Mouse (Mus musculus): ENCODE results near the gene Prkg1.

Prkg1 gene

DNA sequence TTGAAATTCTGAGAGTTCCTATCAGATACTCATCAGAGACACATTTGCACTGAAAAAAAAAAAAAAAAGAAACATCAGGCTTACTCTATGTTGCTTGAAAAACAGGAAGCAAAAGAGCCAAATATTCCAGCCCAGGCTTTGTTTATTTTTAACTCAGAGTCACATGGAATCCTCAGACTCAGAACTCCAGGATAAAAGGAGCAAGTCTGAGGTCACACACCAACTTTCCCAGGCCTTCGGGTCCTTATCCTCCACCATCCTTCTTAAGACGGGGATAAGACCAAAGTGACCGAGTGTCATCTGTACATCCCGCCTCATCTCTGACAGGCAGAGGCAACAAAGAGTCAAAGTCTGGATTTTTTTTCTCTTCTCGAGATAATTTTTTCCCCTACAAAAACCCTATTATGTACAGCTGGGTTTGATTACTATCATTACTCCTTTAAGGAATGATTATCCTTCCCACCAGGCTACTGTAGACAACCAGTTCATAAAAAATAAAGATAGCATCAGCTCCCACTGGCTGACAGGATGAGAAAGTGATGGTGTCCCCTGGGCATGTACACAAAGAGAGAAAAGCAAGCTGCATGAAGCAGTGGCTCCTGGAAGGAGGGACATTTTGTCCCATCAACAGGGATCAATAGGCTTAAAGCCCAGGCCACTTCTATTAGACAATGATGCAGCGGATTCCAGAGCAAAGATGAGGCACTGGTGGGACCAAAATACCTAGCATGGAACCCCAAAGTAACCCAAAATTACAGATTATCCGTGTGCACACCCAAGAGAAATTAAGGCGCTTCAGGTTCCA is 21.4 kb downstream of the Prkg1 start:
- DNase-seq: no peak

GRCm38 (mm10) chr19:31714900-31715299 is 49.9 kb downstream of the Prkg1 start:
- no peak for DNase-seq

DNA sequence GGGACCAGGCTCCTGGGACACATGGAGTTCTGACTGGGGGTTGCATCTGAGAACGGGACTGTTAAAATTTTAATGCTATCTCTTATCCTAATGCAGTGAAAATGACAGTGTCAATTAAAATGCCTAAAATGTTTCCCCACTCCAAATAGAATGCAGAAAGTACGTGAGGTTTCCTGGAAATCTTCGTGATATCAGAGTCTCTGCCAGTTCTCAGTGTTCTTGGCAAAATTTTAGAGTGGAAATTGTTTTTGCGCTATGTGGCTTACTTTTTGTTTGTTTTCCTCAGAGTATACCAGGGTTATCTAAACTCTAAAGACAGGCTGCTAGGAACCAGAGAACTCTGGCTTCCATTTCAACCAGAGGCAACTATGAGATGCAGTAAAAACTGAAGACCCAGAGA is 50.4 kb downstream of the Prkg1 start:
- DNase-seq: no peak

DNA sequence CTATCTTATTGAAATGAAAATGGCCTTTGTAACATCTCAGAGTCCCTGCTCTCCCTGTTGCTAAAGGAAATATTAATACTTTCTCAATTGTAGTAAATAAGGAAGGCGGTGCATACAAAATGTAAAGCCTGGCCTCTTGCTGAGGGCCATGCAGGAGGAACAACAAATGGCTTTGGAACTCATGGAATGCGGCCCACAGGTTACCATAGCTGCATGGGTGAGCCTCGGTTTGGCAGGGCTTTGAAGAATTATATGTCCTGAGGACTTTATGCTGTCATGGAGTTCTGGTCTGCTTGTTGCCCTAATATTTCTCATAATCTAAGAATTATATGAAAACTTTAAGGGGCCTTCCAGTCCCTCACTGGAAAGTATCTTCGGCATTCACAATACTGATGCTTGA is 51.5 kb downstream of the Prkg1 start:
- no peak for DNase-seq

GRCm38 (mm10) chr19:31710336-31710735 is 54.5 kb downstream of the Prkg1 start:
- DNase-seq: no peak

DNA sequence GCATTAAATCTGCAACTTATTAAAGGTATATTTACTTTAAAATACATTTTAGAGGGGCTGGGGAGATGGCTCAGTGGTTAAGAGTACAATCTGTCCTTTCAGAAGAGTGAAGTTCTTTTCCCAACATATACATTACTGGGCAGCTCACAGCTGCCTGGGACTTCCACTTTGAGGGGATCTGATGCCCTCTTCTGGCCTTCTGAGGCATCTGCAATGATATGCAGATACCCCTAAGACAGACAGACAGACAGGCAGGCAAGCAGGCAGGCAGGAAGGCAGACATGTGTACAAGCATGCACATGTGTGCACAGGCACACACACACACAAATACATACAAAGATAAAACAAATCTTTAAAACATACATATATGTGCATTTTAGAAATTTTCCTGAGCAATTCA is 60.8 kb downstream of the Prkg1 start:
- DNase-seq: no peak

DNA sequence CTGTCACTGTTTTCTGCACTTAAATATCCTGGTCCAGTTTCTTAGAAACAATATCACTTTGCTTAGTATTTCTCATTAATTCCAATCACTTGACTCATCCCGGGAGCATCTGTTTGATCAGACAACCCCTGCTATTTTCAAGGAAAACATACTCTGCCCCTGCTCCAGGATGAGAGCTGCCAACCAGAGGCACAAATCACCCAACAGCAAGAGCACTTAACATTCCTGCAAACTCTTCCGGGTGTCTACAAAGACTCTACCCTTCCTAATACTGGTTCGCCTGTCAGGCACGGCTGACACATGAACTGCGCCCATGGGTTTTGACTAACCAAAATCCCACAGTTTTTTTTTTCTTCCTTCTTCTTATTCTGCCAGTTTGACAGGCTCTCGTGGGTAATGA is 65.9 kb downstream of the Prkg1 start:
- DNase-seq: no peak

- DNase-seq: peak; percentile 52
Measured at GRCm38 (mm10) chr19:31680821-31681220, 84.0 kb downstream of the Prkg1 start.

GRCm38 (mm10) chr19:31678324-31678723 is 86.5 kb downstream of the Prkg1 start:
- DNase-seq: peak; percentile 43

DNA sequence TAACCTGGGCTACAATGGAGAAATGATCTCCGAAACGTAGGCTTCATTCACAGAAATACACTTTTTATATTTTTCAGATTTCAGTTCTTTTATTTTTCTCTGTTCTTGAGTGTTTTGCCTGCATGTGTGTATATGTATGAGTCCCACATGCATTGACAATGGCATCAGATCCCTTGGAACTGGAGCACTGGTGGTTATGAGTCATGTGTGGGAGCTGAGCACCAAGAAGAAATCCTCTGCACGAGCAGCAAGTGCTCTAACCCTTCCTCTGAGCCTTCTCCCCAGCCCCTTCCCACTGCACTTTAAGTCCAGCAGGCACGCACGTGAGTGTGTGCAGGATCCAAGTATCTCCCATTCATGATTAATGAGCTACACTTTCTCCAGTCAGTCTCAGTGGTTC is 93.1 kb downstream of the Prkg1 start:
- DNase-seq: no peak

DNA sequence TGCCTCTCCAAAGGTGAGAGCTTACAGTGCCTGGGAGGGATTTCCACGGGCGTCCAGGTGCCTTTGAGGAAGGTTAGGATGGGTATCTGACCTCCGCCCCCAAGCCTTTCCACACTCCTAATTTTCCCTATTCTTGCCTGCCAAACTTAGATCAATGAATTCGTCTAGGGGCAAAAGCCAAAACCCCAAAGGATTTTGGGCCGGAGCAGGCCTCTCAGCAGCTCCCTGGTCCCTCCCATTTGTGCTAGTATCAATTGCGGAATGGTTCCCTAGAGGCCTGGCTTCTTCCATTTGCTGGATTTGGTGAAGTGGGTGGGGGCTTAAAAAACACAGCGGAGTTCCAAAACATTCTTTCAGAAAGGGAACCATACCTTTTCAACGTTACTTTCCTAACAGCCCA is 99.8 kb downstream of the Prkg1 start:
- peak; percentile 26 for DNase-seq

DNA sequence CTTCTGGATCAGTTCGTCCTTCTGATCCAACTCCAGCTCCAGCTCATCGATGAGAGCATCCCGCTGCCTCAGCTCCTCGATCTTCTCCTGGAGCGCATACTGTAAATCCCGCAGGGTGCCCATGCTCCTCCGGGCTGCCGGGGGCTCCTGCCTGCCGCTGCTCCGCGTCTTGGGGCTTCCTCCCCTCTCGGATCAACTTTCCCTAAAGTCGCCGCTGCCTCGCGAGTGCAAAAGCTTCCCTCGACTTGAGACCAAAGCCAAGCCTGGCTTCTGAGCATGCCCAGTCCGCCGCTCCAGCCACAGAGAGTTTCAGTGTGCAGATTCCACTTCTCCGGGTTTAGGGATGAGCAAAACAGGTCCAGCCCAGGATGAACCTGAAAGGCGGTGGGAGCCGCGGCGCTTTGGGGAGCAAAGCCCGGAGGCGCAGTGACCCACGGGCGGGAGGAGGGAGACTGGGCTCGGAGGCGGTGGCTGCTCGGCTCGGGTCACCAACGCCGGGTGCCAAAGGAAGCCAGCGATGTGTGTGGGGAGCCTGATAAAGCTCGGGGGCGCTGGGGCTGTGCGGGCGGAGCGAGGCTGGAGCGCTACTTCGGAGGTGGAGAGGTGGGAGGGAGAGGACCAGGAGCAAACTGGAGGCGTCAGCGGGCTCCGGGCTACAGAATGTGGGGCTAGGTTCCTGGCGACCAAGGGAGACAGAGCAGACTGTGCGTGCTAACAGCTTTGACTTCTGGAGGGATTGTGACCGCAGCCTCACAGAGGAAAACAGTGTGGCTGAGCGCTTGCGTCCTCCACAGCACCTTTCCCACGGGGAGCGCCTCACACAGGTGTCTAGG is 100.5 kb downstream of the Prkg1 start:
- peak; percentile 82 for DNase-seq

GRCm38 (mm10) chr19:31663437-31664158 is 101.2 kb downstream of the Prkg1 start:
- DNase-seq: peak; percentile 73

DNA sequence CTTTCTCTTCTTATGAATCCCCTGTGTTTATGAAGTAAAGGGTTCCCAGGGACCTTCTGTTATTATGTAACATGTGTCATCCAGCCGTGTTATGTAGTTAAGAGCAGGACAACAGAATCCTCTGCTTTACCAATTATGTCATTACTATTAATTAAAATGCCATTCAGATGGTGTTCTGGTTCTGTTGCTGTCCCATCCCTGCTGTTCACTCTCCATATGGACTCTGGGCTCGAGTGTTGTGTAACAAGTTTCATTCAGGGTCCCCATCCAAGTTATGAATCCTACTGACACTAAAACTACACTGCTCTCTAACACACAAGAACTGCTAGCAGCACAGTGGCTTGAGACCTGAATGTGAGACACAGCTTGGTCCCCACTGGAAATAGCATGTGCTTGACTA is 102.0 kb downstream of the Prkg1 start:
- no peak for DNase-seq

GRCm38 (mm10) chr19:31658751-31659397 is 106.0 kb downstream of the Prkg1 start:
- DNase-seq: no peak

DNA sequence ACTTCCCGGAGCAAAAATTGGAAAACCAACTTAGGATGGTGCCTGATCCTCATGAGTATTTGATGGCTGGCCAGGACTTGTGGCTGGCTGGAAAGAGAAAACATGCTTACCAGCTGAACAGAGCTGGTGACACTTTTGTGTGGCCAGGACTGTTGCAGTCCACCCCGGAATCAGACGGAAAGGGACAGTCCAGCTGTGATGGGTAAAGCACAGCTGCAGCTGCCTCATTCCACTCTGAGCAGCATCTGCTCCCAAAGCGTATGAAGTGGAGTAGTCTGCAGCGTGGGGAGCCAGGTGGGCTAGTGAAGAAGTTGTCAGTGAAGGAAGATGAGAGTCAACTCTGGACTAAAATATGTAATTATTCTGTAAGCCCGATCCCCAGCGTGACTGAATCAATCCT is 108.6 kb downstream of the Prkg1 start:
- DNase-seq: no peak

GRCm38 (mm10) chr19:31655826-31656225 is 109.0 kb downstream of the Prkg1 start:
- no peak for DNase-seq

DNA sequence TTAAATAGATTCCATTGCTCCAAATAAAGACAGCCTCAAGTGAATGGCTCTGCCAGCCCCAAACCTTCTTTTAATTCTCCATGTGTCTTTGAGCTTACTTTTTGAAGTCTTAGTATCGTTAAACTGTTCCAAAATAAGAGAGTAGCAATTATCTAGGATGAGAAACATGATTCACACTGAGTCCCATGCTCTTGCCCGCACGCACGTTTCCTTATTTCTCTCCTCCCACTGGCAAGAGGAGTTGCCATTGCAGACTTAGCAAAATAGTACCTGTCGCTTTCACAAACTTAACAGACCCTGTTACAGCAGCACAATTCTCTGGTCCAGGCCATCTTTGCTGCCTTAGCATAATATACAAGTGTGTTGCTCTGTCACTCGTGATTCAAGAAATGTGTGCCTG is 110.8 kb downstream of the Prkg1 start:
- DNase-seq: no peak

DNA sequence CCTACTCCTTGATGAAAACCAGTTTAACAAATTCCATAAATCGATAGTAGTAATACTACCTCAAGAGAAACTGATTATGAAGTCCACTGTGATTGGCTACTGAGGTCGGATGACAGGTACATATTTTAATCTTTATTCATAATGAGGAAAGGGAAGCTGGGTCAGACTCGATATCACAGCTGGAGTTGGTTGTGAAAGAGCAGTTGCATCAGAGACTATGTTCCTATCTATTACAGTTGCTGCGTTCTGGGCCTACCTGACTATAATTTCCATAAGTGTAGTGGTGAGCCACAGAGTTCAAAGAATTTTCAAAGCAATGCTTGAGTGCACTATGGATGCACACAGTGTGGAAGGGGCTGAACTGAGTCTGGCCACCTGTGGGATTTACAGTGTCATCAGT is 114.4 kb downstream of the Prkg1 start:
- no peak for DNase-seq

DNA sequence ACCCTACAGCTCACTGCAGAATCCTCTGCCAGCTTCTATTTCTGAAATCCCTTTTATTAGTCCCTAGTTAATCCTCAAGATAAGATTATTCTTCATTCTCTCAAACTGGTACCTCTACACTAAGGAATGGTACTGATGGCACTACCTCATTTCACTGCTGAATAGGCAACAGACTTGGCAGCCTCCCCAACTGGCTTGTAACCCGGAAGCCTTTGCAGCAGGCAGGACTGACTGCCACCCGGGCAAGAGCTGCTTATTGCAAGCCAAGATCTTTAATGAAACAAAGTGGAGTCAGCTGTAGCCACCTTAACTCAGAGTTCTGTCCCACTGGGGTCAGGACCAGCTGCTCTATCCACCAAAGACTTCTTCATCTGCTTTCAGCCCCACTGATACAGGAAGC is 117.3 kb downstream of the Prkg1 start:
- DNase-seq: no peak

DNA sequence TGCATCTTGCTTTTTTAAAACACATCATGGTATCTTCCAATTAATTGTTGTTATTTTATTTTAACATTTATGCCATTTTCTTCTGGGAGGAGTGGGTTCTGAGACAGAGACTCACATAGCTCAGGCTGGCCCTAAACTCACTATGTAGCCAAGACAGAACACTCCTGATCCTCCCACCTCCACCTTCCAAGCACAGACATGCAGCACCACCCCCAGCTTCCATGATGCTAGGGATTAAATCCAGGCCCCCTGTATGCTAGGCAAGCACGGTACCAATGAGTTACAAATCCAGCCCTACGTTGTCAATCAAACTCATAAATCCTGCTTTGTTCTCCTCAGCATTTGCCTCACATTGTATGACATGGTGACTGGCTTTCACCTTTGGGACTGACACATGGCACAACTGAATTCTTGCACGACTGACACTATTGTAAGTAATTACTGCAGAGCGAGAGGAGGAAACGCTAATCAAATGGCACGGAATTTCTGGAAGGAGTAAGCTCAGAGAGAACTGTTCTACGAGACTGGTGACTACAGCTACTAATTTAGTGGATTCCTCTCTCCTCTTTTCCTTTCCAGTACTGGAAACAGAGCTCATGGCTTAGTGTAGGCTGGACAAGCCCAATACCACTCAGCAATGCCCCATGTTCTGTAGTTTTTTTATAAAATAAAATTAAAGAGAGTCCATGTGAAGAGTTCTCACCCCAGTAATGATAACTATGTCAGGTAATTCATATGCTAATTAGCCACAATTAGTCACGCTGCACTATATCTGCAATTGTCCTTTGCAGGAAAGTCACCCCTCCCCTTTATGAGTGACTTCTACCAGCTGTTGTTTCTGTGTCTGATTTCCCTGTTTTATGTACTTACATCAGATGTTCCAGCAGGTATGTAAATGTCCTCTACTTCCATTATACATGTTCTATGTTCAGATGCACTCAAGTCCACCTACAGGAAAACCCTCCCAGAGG is 133.6 kb downstream of the Prkg1 start:
- peak; percentile 8 for DNase-seq

DNA sequence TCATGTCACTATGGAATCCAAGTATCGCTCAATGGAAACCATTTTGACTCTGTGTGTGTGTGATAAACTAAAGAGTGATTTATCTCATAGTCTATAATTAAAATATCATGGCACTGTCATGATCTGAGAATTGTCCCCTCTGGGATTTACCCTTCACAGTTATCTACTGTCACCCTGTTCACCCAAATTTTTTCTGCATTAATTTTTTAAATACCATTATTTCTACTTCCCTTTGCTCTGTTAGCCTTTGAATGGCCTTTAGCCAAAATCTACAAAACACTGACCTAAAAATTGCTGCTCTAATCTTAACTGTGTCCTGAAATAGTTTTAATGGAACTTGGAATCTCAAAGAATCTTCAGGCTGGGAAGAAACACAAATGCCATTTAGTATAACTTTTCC is 143.1 kb downstream of the Prkg1 start:
- no peak for DNase-seq
